Mouse (Mus musculus) heart, embryonic 14.5 days (tissue): ENCODE data around the gene Map3k14. TPM values are rescaled to one million over a fixed set of nuclear protein-coding genes. Genes with fewer than 3 reads are reported as not detected.

Source experiments
- ATAC-seq: fragments of 200-750 bp; cut with Nextera tagmentation; 2 replicates; pipeline ENCODE4 v1.8.0; 2017; ENCODE audit warnings: low read depth, moderate TSS enrichment; ENCODE audit not compliant: insufficient number of reproducible peaks, insufficient read depth, low FRiP score
- H3K27ac ChIP-seq, 2 experiments: fragments of 200-500 bp in 1 of 2; fragments of 300-500 bp in 1 of 2; sonication (generic) in 1 of 2; replicated peaks in 1 of 2; 2 replicates each; pipeline ENCODE4 v1.5.1; 2012 to 2014; ENCODE audit warnings: low read depth in 2 of 2, low read length in 2 of 2, control low read depth in 1 of 2, mild to moderate bottlenecking in 1 of 2, mixed read lengths in 1 of 2; ENCODE audit not compliant: control insufficient read depth in 1 of 2, insufficient read depth in 1 of 2
- H3K27me3 ChIP-seq: fragments of 300-500 bp; sonication (generic); 2 replicates; pipeline ENCODE4 v1.6.1; 2014; ENCODE audit warnings: mild to moderate bottlenecking, low read length, control low read depth; ENCODE audit not compliant: control insufficient read depth, insufficient read depth
- H3K36me3 ChIP-seq: fragments of 300-500 bp; sonication (generic); 2 replicates; pipeline ENCODE4 v1.6.1; 2014; ENCODE audit warnings: mild to moderate bottlenecking, control low read depth, low read length, mixed read lengths; ENCODE audit not compliant: control insufficient read depth, insufficient read depth
- H3K4me1 ChIP-seq, 2 experiments: fragments of 200-500 bp in 1 of 2; fragments of 300-500 bp in 1 of 2; sonication (generic) in 1 of 2; 2 replicates each; pipeline ENCODE4 v1.6.1; 2012 to 2014; ENCODE audit warnings: low read length in 2 of 2, control low read depth in 1 of 2, mixed read lengths in 1 of 2; ENCODE audit not compliant: control insufficient read depth in 2 of 2, insufficient read depth in 2 of 2
- H3K4me2 ChIP-seq: fragments of 300-500 bp; sonication (generic); 2 replicates; pipeline ENCODE4 v1.6.1; 2014; ENCODE audit warnings: mild to moderate bottlenecking, low read length
- H3K4me3 ChIP-seq, 2 experiments: fragments of 200-500 bp in 1 of 2; fragments of 300-500 bp in 1 of 2; sonication (generic) in 1 of 2; 2 replicates each; pipeline ENCODE4 v1.5.1; 2012 to 2014; ENCODE audit warnings: low read length in 2 of 2, mild to moderate bottlenecking in 2 of 2, control low read depth in 1 of 2, low read depth in 1 of 2, moderate library complexity in 1 of 2; ENCODE audit not compliant: control insufficient read depth in 1 of 2, insufficient read depth in 1 of 2
- H3K9ac ChIP-seq: fragments of 300-500 bp; sonication (generic); 2 replicates; pipeline ENCODE4 v1.6.1; 2014; ENCODE audit warnings: mild to moderate bottlenecking, low read length
- H3K9me3 ChIP-seq: fragments of 300-500 bp; sonication (generic); 2 replicates; pipeline ENCODE4 v1.6.1; 2016; ENCODE audit warnings: low read length, control low read depth; ENCODE audit not compliant: control insufficient read depth
- WGBS: fragments of 180-500 bp; shearing (Covaris S2); extraction: QIAGEN DNeasy Blood & Tissue Kit; methylation state at CpG from one replicate; pipeline ENCODE4 v1.1.7; 2014; 5-methylcytosine and 5-hydroxymethylcytosine counted together
- polyA plus RNA-seq: library from polyadenylated mRNA; unstranded; fragments of >200 nt; fragmentation: Nextera tagmentation; extraction: Ambion mirVana; gene quantifications from 2 replicates; pipeline ENCODE4 v1.2.1, GENCODE M21; 2014

Gene Map3k14
- 1.3 and 1.5 TPM in 2 replicates for polyA plus RNA-seq

GRCm38 (mm10) chr11:103267346-103268219 is at the start of gene Map3k14:
TSS of gene Map3k14 (minus strand) at chr11:103267472.
- peak within 1 kb of the TSS; percentile 85 for H3K9ac ChIP-seq
- H3K27ac ChIP-seq, result peak within 1 kb of the TSS; percentile 75 to 85
- peak within 1 kb of the TSS; percentile 71 to 74 for H3K4me3 ChIP-seq
- H3K4me1 ChIP-seq, result peaks cover 12 to 36% of the 10 kb centered on the region in 2 experiments
- H3K4me2 ChIP-seq, result peak within 1 kb of the TSS; percentile 85
- no peaks in the 10 kb centered on the region for H3K27me3 ChIP-seq
- H3K36me3 ChIP-seq, result no peaks in the 10 kb centered on the region
- no peaks in the 10 kb centered on the region for H3K9me3 ChIP-seq
- peak; percentile 98 for ATAC-seq
- 2% methylated on average over 54 of the region's 55 CpGs for WGBS

- Histone ChIP-seq H3K27ac (no peak overlapping the region), H3K36me3 (no peaks in the 10 kb centered on the region), H3K27me3 (no peaks in the 10 kb centered on the region), H3K4me2 (no peak overlapping the region), H3K4me3 (no peak overlapping the region), H3K9ac (no peak overlapping the region), H3K4me1 (peaks cover 7 to 12% of the 10 kb centered on the region in 2 experiments), H3K9me3 (no peaks in the 10 kb centered on the region)
- WGBS, result 71% methylated on average over 5 of the region's 5 CpGs
- no peak for ATAC-seq
These were observed 48.1 kb upstream of the Map3k14 start for GRCm38 (mm10) chr11:103315379-103315778.

- Histone ChIP-seq H3K27ac (no peak overlapping the region), H3K36me3 (no peaks in the 10 kb centered on the region), H3K4me1 (peaks cover 7 to 12% of the 10 kb centered on the region in 2 experiments), H3K9ac (no peak overlapping the region), H3K4me2 (no peak overlapping the region), H3K27me3 (no peaks in the 10 kb centered on the region), H3K9me3 (no peaks in the 10 kb centered on the region), H3K4me3 (no peak overlapping the region)
- no peak for ATAC-seq
- WGBS, result 72% methylated on average over 10 of the region's 10 CpGs
These were observed 47.6 kb upstream of the Map3k14 start for GRCm38 (mm10) chr11:103314736-103315374.

GRCm38 (mm10) chr11:103313542-103313941 is 46.3 kb upstream of the Map3k14 start:
- no peak for ATAC-seq
- Histone ChIP-seq H3K9me3 (no peaks in the 10 kb centered on the region), H3K27me3 (no peaks in the 10 kb centered on the region), H3K27ac (no peak overlapping the region), H3K4me1 (peaks cover 7 to 12% of the 10 kb centered on the region in 2 experiments), H3K36me3 (no peaks in the 10 kb centered on the region), H3K4me2 (no peak overlapping the region), H3K4me3 (no peak overlapping the region), H3K9ac (no peak overlapping the region)
- WGBS, result 83% methylated on average over 6 of the region's 6 CpGs

- 48% methylated on average over 8 of the region's 8 CpGs for WGBS
- no peaks in the 10 kb centered on the region for H3K9me3 ChIP-seq
- peak overlapping the region; percentile 78; the same call in 1 of the 2 replicates for H3K4me2 ChIP-seq
- H3K9ac ChIP-seq, result no peak overlapping the region
- H3K27ac ChIP-seq, result peak overlapping the region in 1 of 2 experiments; percentile 38; a peak in 2 of 4 replicates
- no peak overlapping the region for H3K4me3 ChIP-seq
- H3K4me1 ChIP-seq, result peaks cover 11 to 12% of the 10 kb centered on the region in 2 experiments
- no peaks in the 10 kb centered on the region for H3K36me3 ChIP-seq
- no peaks in the 10 kb centered on the region for H3K27me3 ChIP-seq
- ATAC-seq, result no peak
These were observed 45.5 kb upstream of the Map3k14 start for GRCm38 (mm10) chr11:103312655-103313255.

- Histone ChIP-seq H3K9ac (peak overlapping the region; percentile 69), H3K4me3 (peak overlapping the region; percentile 38 to 41), H3K4me2 (peak overlapping the region; percentile 78), H3K4me1 (peaks cover 11 to 12% of the 10 kb centered on the region in 2 experiments), H3K9me3 (no peaks in the 10 kb centered on the region), H3K36me3 (no peaks in the 10 kb centered on the region), H3K27me3 (no peaks in the 10 kb centered on the region), H3K27ac (peak overlapping the region; percentile 65 to 86)
- under 1% methylated on average over 30 of the region's 30 CpGs for WGBS
- ATAC-seq, result peak; percentile 76
These were observed 44.8 kb upstream of the Map3k14 start for GRCm38 (mm10) chr11:103311960-103312611.

- Histone ChIP-seq H3K27me3 (no peaks in the 10 kb centered on the region), H3K4me3 (no peak overlapping the region), H3K9me3 (no peaks in the 10 kb centered on the region), H3K27ac (no peak overlapping the region), H3K9ac (no peak overlapping the region), H3K36me3 (no peaks in the 10 kb centered on the region), H3K4me2 (no peak overlapping the region), H3K4me1 (peaks cover 11 to 12% of the 10 kb centered on the region in 2 experiments)
- WGBS, result 76% methylated on average over 10 of the region's 10 CpGs
- no peak for ATAC-seq
These were observed 42.8 kb upstream of the Map3k14 start for GRCm38 (mm10) chr11:103309956-103310574.
